Mouse (Mus musculus): Measurements from ENCODE around the gene Txlna.

Txlna gene

DNA sequence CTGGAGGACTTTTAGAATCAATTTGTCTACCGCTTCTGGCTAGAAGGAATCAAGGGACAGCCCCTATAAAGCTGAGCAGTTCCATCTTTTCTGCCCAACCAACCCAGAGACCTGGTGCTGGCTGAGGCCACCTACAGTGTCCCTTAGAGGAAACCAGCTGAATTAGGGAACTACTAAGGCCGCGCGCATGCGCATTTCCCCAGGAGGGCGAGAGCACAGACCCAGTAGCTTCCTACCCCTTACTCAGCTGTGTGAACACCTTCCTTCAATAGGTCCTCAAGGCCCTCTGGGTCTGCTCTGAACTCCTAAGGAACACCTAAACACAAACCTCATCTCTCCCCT, 15.9 kb downstream of the Txlna start:
- peak; percentile 85 to 89 for DNase-seq (ENCODE audit: low spot score in 2 of 2)

DNA sequence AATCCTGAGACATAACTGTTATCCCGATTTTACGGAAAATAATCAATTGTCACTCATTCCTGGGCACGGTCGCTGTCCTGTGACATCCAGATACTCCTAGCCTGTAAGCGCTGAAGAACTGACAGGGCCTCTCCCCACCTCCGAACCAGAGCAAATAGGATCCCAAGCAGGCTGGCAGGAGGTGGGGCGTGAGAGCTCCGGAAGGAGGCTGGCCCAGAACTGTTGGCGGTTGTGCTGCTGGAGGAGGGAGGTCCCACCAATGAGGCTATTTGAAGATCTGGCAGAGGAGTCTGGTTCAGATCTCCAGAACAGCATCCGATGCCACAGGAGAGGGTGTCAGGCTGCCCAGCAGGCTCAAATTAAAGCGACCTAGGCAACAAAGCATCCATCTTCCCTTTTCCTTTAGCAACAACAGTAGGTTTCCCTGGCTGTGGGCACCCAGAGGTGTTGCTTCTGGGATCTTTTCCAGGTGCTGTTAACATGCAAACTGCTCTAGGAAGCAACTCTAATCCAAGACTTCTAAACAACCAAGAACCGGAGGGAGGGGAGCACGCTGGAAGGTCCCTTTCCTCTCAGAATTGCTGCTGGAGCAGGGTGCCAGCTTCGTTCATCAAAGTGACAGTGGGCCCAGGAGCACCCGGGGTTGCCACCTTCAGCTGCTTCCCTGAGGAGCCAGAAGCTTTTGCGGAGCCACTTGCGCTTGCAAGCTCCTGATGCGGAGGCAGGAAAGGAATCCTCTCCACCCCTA, 16.4 kb downstream of the Txlna start:
- peak; percentile 87 to 89 for DNase-seq (ENCODE audit: low spot score in 2 of 2)

DNA sequence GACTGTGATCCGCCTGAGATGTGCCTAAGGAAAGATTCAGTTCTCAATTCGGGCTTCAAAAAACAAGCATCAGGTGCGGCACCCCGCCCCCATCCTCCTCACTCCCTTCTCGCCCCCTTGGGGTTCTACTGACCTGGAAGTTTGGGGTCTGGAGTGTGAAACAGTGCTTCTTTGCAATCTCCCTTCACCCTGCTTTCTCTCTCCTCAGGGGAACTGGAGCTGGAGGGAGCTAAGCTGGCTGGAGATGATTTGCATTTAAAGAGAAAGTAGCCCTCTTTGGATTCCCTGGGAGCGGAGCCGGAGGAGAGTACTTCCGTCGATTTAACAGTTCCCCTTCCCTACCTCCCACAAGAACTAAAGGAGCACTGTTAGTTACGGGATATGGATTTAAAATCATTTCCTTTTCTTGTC, 17.2 kb downstream of the Txlna start, which contains the start of gene Ccdc28b:
Gene Ccdc28b (minus strand): TSS at position 267 of the 411 bp plus-strand sequence.
- peak in 1 of 2 experiments; percentile 35 for DNase-seq (ENCODE audit: low spot score in 2 of 2)

DNA sequence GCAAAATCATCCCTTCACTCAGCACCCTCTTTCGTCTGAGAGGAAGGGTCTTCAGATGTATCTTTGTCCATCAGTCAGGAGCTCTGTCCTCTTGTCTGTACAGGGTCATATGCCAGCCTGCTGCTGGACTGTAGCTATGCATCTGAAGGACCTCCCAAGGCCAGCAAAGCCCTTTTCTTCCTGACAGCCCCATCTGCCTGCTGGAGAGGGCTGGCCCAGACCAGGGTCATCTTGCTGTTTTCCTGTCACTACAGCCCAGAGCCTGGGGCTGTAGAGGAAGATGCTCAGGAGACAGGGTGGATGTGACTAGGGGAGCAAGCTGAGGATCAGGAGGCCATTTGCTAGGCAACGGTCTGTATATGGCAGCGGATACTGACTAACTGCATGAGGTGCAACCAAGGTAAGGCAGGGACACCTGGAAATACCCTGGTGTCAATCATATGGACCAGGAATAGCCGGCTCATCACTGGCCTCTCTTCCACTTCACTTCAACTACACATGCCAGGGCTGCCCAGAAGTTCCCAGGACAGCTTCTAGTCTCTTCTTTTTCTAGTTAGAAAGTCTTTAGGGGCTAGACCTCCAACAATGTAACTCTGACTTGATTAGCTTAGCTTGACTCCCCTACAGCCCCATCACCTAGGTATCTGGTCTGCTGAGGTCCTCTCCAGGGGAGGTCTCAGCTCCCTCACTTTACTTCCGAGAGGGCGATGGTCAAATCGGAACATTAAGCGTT, 17.9 kb downstream of the Txlna start:
- no peak for DNase-seq (ENCODE audit: low spot score in 2 of 2)

DNA sequence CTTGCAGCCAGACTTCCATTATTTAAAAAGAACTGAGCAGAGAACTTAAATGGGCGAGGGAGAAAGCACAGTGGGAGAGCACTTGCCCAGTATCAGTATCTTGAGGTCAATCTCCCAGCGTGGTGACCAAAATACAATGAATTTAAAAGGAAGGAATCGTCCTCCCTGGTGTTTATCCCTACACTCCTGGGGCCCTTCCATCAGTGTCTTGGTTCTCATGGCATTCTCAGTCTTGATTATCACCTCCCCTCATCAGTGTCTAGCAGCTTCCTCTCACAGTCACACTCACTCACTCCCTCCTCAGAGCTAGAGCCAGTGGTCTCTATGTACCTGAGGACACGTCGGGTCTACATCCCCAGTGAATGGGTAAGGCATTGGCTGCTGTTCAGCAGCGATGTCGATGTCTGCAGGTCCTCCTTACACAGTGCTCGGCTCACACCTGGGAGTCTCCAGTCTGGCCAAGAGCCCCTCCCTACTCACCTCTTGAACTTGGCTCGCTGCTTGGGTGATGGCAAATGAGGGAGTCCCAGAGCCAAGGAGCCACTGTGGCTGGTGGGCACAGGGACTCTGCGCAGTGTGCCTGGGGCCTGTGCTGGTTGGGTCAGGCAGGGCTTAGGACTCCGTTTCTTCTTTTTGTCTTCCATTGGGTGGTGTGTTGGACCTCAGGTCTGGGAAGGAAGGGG, 18.6 kb downstream of the Txlna start:
- no peak for DNase-seq (ENCODE audit: low spot score in 2 of 2)

DNA sequence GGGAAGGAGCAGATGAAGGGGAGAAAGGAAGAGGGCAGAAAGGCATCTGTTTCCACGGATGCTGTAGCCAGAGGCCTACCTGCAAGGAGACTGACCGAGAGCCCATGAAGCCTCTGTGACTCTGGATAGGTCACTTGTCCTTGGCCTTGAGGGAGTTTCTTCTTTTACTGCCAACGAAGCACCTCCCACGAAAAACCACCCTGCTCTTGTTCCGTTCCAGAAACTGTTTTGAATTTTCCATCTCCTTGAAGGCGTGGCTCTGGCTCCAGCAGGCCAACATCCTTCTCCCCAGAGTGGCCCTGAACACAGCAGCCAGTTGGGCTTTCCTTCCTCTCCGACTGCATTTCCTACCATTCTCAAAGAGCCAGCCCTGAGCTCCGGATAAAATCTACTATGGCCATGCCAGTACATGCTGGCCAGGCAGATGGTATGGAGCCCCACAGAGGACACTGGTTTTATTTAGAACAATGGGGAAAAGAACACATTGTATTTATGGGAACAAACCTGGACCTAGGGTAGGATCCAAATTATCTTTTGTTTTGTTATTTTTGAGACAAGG, 19.5 kb downstream of the Txlna start:
- no peak for DNase-seq (ENCODE audit: low spot score in 2 of 2)

DNA sequence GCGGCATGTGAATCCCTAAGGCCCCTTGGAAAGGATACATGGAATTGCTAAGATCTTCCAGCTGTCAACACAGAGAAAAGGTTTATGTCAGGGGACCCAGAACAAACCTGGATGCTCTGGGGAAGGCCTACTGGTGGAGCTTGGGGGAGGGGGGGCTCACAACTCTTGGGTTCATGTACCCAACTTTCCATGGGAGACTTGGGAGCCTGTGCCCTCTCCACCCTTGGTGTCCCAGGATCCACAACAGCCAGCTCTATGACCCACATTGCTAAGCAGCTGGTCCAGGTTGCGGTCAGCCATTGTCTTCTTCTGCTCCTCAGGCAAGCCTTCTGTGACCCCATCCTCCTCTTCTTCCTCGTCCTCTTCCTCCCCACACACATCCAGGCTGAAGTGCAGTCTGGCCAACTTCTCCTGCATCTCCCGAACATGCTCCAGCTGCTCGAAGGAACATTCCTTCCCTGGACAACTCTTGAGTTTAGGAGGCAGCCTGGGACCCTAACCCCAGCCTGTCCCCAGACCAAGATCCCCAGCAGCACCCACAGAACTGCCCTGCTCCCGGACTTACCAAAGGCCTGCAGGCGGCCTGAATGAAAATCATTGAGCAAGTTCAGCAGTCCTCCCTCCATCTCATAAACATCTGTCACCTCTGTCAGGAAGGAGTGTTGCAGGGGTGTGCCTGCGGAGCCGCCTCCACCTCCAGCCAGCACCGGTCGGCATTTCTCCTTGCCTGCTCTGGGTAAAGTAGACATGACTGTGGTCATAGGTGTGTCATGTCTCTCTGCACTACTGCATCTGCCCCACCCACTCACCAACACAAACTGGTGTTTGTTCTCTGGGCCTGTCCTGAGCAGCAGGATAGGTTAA, 20.2 kb downstream of the Txlna start:
- no peak for DNase-seq (ENCODE audit: low spot score in 2 of 2)

DNA sequence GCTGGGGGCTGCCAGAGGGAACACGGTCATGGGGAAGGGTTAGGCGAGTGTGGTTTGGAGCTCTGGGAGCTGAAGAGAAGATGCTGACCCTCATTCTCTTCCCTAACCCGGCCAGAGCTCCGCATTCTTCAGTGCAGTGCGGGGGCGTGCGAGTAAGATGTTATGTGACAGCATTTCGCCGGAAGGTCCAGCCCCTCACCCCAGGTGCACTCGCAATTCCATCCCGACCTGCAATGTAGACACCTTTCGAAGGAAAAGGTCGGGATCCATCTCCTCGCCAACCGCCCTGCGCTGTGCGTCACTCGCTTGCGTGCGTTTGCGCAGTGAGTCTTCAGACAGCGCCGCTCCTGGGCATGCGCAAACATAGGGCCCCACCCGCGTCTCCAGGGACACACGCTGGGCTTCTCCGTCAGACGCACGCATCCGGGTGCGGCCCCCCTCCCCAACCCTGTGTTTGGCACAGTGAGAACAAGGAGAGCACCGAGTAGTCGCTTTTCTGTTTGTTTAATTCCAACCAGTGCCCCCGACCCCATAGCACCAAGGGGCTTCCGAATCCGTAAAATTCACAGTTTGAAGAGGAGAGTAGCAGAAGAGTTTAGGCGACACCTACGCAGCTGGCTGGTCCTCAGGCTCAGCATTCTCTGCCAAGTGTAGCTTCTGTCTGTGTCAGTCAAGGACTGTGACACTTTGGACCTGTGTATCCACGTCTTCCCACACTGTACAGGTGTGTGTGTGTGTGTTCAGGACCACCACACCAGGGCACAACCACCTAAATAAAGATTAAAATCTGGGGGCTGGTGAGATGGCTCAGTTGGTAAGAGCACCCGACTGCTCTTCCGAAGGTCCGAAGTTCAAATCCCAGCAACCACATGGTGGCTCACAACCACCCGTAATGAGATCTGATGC, 21.8 kb downstream of the Txlna start, which contains the start of gene Iqcc:
Gene Iqcc (minus strand): TSS at position 314 of the 906 bp plus-strand sequence.
- peak; percentile 96 for DNase-seq (ENCODE audit: low spot score in 2 of 2)

DNA sequence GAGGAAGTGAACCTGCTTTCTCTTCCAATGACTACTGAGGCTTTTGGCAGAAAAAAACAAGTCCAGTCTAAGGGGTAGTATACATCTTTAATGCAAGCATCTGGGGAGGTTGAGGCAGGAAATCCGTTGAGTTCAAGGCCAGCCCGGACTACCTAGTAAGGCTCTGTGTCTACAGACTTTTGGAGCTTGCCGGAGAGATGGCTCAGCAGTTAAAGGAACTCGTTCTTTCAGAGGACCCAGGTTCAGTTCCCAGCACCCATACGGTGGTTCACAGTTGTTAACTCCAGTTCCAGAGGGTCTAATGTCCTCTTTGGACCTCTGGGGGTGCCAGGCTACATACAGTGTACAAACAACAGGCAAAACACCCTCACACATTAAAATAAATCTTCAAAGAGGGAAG, 22.8 kb downstream of the Txlna start:
- no peak for DNase-seq (ENCODE audit: low spot score in 2 of 2)

DNA sequence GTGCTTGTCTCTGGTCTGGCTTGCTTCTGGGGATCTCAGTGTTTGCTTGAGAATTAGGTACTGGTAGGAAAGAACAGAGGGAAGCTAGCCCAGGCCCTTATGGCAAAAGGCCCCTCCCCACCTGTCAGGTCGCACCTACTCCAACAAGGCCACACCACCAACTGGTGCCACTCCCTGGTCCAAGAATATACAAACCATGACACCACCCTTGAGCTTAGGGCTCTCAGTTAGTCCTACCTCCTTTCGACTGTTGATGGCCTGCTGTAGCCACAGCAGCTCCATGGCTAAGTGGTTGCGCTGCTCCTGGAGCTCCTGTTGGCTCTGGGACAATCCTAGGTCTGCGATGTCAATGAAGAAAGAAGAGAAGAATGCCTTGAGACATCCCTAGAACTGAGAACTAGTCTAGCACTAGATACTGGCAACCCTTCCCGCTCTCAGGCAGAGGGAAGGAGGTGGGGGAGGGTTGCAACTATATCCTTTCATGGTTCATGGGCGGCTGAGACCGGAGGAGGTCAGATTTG, 23.7 kb downstream of the Txlna start:
- no peak for DNase-seq (ENCODE audit: low spot score in 2 of 2)

DNA sequence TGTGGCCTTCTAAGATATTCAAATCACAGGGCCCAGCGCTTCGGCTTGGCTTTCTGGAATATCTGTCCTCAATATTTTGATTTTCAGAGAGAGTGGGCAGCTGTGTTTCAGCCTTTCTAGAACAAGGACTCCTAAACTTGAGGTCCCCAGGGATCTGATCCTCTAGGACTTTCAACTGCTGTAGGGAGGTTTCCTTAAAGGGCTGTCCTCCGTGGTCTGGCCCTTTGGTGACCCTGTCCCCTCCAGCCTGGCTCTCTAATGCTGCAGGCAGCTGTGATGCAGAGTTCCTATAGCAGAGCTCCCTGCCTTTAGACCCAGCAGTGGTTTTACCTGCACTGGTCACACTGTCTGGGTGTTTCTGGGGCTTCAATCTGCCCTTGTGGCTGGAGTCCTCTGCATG, 24.2 kb downstream of the Txlna start:
- DNase-seq (ENCODE audit: low spot score in 2 of 2) = no peak

DNA sequence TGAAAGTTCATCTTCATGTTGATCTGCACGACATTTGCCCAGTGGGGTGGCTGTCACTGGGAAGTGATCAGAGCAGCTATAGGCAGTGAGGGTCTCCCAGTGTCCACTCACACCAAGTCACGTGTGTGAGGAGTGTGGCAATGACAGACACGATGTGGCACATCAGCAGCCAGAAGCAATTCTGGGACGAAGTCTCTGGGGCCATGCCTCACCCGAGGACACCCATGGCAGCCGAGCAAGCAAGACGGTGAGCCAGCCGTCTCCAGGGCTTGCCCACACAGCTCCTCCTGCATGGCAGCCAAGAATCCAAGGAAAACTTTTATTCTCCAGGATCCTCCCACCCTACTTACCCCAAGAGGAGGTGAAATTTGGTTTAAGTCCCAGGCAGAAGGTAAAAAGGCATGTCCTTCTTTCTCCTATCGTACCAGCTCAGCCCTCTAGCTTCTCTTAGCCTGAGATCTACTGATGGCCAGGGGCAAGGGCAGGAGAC, 25.0 kb downstream of the Txlna start:
- DNase-seq (ENCODE audit: low spot score in 2 of 2) = no peak

DNA sequence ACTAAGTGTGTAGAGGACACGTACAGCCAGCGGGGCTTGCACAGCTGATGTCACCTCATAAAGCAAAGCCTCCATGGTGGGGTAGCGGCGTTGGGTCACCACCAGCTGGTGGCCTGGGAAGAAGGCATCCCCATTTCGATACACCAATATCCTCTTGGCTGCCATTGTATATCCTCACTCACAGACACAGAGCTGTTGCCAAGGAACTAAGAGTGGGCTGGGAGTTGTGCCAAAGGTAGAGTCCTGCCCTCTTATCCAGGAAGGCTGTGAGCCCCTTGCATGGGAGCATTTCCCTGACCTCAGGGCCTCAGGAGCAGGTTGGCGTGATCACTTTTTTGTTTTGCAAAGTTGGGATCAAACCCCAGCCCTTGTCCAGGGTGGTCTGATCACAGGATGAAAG, 26.8 kb downstream of the Txlna start, which contains the start of gene Dcdc2b:
Gene Dcdc2b (minus strand): TSS at position 165 of the 400 bp plus-strand sequence.
- DNase-seq (ENCODE audit: low spot score in 2 of 2) = no peak

DNA sequence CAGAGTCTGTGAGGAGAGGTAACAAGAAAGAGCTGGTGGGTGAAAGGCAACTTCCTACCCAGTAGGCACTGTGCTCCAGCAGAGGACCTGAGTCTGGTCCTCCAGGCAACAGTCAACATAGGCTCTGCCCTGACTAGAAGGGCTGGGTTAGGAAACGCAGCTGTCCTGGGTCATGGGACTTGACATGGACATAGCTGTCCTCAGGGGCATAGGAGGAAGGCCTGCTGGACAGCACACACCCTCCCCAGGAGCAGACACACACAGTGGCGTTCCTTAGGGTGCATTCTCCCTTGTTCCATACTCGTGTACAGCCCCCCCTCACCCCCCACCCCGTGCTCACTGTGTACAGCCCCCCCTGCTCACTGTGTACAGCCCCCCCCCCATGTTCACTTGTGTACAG, 30.4 kb downstream of the Txlna start:
- no peak for DNase-seq (ENCODE audit: low spot score in 2 of 2)

DNA sequence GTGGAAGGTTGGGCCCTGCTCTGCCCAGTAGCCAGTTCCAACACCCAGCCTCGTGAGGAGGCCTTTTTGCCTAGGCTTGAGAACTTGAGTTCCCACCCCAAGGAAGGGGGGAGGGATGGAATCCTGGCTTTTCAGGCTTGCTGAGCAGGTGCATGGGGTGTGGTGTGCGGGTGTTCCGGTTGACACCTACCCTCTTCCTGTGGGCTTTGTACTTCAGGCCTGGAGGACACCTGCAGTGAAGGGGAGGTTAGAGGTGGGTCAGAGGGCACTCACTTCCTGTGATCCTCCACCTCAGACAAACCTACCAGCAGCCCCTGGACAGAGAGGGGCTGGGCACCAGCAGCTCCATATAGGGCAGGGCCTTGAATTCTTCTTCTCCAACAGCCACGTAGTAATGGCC, 30.8 kb downstream of the Txlna start:
- DNase-seq (ENCODE audit: low spot score in 2 of 2) = no peak

DNA sequence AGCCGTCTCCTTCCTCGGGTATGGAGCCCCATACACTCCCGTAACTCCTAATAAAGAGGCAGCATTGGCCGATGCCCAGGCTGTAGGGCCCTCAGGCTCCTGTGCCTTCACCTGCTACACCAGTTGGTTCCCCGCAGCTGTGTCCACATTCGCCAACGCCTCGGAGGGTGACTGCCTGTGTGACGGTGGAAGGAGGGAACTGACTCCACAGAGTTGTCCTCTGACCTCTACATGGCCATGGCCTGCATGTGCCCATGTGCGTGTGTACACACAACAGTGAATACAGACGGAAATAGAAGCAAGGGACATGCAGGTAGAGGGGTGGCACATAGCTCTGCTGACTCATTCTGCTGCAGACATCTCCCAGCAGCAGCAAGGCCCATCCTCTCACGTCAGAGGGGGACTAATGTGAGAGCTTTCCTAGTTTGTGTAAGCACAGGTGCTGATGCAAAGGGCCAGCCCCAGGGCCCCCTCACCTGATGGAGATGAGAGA, 31.7 kb downstream of the Txlna start:
- no peak for DNase-seq (ENCODE audit: low spot score in 2 of 2)

DNA sequence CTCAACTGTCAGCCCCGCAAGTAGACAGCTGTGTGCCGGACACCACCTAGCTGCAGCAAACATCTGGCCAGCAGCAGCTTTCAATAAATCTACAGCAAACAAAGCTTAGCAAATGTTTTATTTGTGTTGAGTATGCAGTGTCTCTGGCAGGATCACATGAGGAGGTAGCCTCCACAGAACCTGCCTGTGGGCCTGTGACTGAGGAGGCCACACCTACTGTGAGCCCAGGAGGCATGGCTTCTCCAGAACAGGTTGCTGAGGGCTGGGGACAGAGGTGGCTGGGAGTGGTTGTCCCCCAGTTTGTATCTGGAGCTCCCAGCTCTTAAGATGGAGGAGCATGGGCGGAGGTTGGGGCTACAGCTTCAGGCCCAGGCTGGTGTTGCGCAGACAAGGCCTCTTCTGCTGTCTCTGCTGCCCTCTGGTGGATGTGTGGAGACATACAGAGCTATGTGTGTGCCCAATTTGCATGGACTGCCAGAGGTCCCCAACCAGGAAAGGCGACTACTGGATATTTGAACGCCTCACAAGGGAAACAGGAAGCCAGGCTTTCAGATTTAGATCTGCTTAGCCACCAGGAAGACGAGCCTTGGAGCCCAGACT, 32.3 kb downstream of the Txlna start:
- peak; percentile 80 to 83 for DNase-seq (ENCODE audit: low spot score in 2 of 2)

DNA sequence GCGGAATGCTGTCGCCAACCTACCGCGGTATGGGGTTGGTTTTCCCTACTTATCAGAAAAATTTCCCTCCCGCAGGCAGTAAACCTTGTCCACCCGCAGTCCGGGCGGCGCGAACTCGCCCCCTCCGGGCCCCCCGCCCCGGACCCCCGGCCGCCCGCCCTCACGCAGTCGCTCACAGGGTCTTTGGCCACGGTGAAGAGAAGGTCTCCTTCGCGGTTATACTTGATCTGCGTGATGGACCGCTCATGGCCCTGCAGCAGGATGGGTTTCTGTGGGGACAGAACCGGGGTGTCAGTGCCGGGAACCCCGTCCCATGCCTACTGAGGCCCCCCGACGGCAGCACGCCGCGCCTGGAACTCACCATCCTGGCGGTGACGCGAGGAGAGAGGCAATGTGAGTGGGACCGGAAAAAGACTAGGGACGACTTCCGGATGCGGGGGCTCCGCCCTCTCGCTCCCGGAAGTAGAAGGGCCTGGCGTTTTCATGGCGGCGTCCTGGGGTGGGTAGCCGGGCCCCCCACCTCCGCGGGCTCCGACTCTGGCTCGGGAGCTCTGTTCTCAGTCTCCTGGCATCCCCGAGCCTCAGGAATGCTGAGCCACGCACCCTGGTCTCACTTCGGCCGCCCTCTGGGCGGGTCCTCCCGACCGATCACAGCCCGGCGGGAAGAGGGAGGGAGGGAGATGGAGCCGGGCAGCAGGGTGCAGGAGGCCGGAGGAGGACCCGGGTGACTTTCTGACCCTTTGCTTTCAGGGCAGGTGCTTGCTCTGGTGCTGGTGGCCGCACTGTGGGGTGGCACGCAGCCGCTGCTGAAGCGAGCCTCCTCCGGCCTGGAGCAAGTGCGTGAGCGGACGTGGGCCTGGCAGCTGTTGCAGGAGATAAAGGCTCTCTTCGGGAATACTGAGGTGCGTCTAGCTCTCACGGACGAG, 40.4 kb downstream of the Txlna start, which contains the start of the genes Eif3i and Tmem234:
Gene Eif3i (minus strand): TSS at position 416 of the 926 bp plus-strand sequence.
Gene Tmem234 (plus strand): TSS at position 436 of the 926 bp plus-strand sequence.
- DNase-seq (ENCODE audit: low spot score in 2 of 2) = peak; percentile 84 to 85
